Mouse (Mus musculus) CH12.LX (cell line): Measurements from ENCODE around the gene Dlgap1. TPM values are rescaled to one million over a fixed set of nuclear protein-coding genes. Genes with fewer than 3 reads are reported as not detected.

Source experiments
- DNase-seq: peaks from one replicate; pipeline ENCODE4 v3.0.0-alpha.2; 2013; ENCODE audit errors: extremely low read depth
- H3K27ac ChIP-seq: 2 replicates; pipeline ENCODE4 v1.5.1; 2012; ENCODE audit warnings: low read depth, mild to moderate bottlenecking, control low read depth, moderate library complexity; ENCODE audit not compliant: insufficient read depth
- H3K27me3 ChIP-seq: replicated peaks from 2 replicates; pipeline ENCODE3; 2012; ENCODE audit warnings: inconsistent platforms
- H3K36me3 ChIP-seq, 2 experiments: replicated peaks in 1 of 2; 2 replicates each; pipeline versions ENCODE3 to v1.6.1; 2012; ENCODE audit warnings: inconsistent platforms in 1 of 2, low read length in 1 of 2, mild to moderate bottlenecking in 1 of 2, mixed read lengths in 1 of 2, moderate library complexity in 1 of 2; ENCODE audit not compliant: control insufficient read depth in 1 of 2, insufficient read depth in 1 of 2
- H3K4me1 ChIP-seq, 2 experiments: 2 replicates each; pipeline ENCODE4 v1.6.1; 2012; ENCODE audit warnings: inconsistent platforms in 1 of 2, moderate library complexity in 1 of 2; ENCODE audit not compliant: insufficient read depth in 2 of 2, control insufficient read depth in 1 of 2
- H3K4me2 ChIP-seq: 2 replicates; pipeline ENCODE4 v1.6.1; 2012; ENCODE audit warnings: low read depth, mild to moderate bottlenecking, control low read depth; ENCODE audit not compliant: poor library complexity, insufficient read depth, severe bottlenecking
- H3K4me3 ChIP-seq, 3 experiments: fragments of 150-350 bp in 1 of 3; sonication (generic) in 1 of 3; replicated peaks in 1 of 3; 2 replicates each; pipeline versions ENCODE3 to v1.5.1; 2011 to 2012; ENCODE audit warnings: low read depth in 2 of 3, low read length in 2 of 3, mild to moderate bottlenecking in 2 of 3, moderate library complexity in 2 of 3, control low read depth in 1 of 3, improper control_type of control experiment in 1 of 3, inconsistent platforms in 1 of 3, mixed read lengths in 1 of 3; ENCODE audit not compliant: poor library complexity in 1 of 3
- H3K79me2 ChIP-seq: replicated peaks from 2 replicates; pipeline ENCODE4 v1.6.1; 2012; ENCODE audit warnings: mild to moderate bottlenecking, moderate library complexity; ENCODE audit not compliant: control insufficient read depth, poor library complexity, insufficient read depth, severe bottlenecking; ENCODE audit errors: extremely low read depth
- H3K9ac ChIP-seq: 2 replicates; pipeline ENCODE4 v1.6.1; 2012; ENCODE audit warnings: low read depth, mild to moderate bottlenecking, control low read depth, moderate library complexity; ENCODE audit not compliant: insufficient read depth
- H3K9me3 ChIP-seq: replicated peaks from 2 replicates; pipeline ENCODE3; 2012; ENCODE audit warnings: low read length, inconsistent platforms, mixed read lengths
- CTCF ChIP-seq, 2 experiments: IDR thresholded peaks in 1 of 2; conservative IDR thresholded peaks in 1 of 2; 2 replicates each; pipeline ENCODE4 v1.5.1; 2011 to 2012; ENCODE audit warnings: low read depth in 2 of 2, low read length in 2 of 2, improper control_type of control experiment in 1 of 2, inconsistent platforms in 1 of 2, mild to moderate bottlenecking in 1 of 2, moderate library complexity in 1 of 2
- ETS1 ChIP-seq: conservative IDR thresholded peaks from 2 replicates; pipeline ENCODE4 v1.6.1; 2012; ENCODE audit warnings: low read depth, mild to moderate bottlenecking, inconsistent platforms, low read length, improper control_type of control experiment, moderate library complexity
- IRF4 ChIP-seq: IDR thresholded peaks from 2 replicates; pipeline ENCODE4 v1.6.1; 2014; ENCODE audit warnings: low read depth, mild to moderate bottlenecking, inconsistent platforms, low read length, improper control_type of control experiment
- JUN ChIP-seq: IDR thresholded peaks from 2 replicates; pipeline ENCODE4 v1.6.1; 2011; ENCODE audit warnings: low read depth, mild to moderate bottlenecking, low read length, improper control_type of control experiment, moderate library complexity; ENCODE audit not compliant: insufficient read depth
- JUND ChIP-seq: conservative IDR thresholded peaks from 2 replicates; pipeline ENCODE4 v1.6.1; 2011; ENCODE audit warnings: low read depth, low read length, improper control_type of control experiment
- MAZ ChIP-seq: IDR thresholded peaks from 2 replicates; pipeline ENCODE4 v1.6.1; 2012; ENCODE audit warnings: low read depth, mild to moderate bottlenecking, inconsistent platforms, low read length, improper control_type of control experiment, moderate library complexity
- MYC ChIP-seq: IDR thresholded peaks from 2 replicates; pipeline ENCODE4 v1.6.1; 2011; ENCODE audit warnings: low read depth, mild to moderate bottlenecking, improper control_type of control experiment, low read length
- NRF1 ChIP-seq: IDR thresholded peaks from 2 replicates; pipeline ENCODE4 v1.6.1; 2014; ENCODE audit warnings: low read depth, mild to moderate bottlenecking, inconsistent platforms, low read length, improper control_type of control experiment, moderate library complexity
- PAX5 ChIP-seq: IDR thresholded peaks from 2 replicates; pipeline ENCODE4 v1.6.1; 2012; ENCODE audit warnings: low read length, inconsistent platforms, mixed read lengths
- POLR2A ChIP-seq: IDR thresholded peaks from 2 replicates; pipeline ENCODE4 v1.6.1; 2011; ENCODE audit warnings: low read depth, mild to moderate bottlenecking, improper control_type of control experiment, low read length
- POLR2AphosphoS2 ChIP-seq: IDR thresholded peaks from 2 replicates; pipeline ENCODE4 v1.6.1; 2011; ENCODE audit warnings: low read depth, low read length, improper control_type of control experiment
- RCOR1 ChIP-seq: conservative IDR thresholded peaks from 2 replicates; pipeline ENCODE4 v1.6.1; 2012; ENCODE audit warnings: low read depth, mild to moderate bottlenecking, inconsistent platforms, low read length, improper control_type of control experiment
- SIN3A ChIP-seq: IDR thresholded peaks from 2 replicates; pipeline ENCODE4 v1.6.1; 2012; ENCODE audit warnings: low read length, improper control_type of control experiment, inconsistent platforms
- SMC3 ChIP-seq: IDR thresholded peaks from 2 replicates; pipeline ENCODE4 v1.6.1; 2011; ENCODE audit warnings: low read depth, low read length, improper control_type of control experiment
- TCF12 ChIP-seq: IDR thresholded peaks from 2 replicates; pipeline ENCODE4 v1.6.1; 2014; ENCODE audit warnings: low read depth, mild to moderate bottlenecking, inconsistent platforms, low read length, improper control_type of control experiment
- ZMIZ1 ChIP-seq: IDR thresholded peaks from 2 replicates; pipeline ENCODE4 v1.6.1; 2012; ENCODE audit warnings: low read depth, mild to moderate bottlenecking, inconsistent platforms, low read length, improper control_type of control experiment
- dilution Hi-C: fragments of 300-500 bp; cut with MboI; formaldehyde crosslinking; loops from 2 replicates; pipeline ENCODE4 v1.14.3; 2020; ENCODE audit warnings: low sequenced_read_pairs; ENCODE audit not compliant: extremely low pct_unique_long_range_greater_than_20kb, extremely low pct_ligation_motif_present
- in situ Hi-C: fragments of 300-500 bp; cut with MboI; formaldehyde crosslinking; loops from 3 replicates; pipeline ENCODE4 v1.14.3; 2019; ENCODE audit warnings: low sequenced_read_pairs, low pct_ligation_motif_present, low pct_unique_long_range_greater_than_20kb, mixed read lengths
- polyA plus RNA-seq: library from polyadenylated mRNA; unstranded; fragments of >175 nt; gene quantifications from 2 replicates; pipeline ENCODE4 v1.2.1, GENCODE M21; 2012; ENCODE audit warnings: low read depth; ENCODE audit not compliant: insufficient read length
- total RNA-seq, 2 experiments: library from RNA; depleted of rRNA; stranded (reverse); fragments of 300-350 nt in 1 of 2; fragments of >200 nt in 1 of 2; gene quantifications; 2 replicates each; pipeline ENCODE4 v1.2.3; 2012 to 2014

Dlgap1 gene
- total and polyA plus RNA-seq, 3 experiments = 0.51 to 2.7 (median 1.2) TPM

DNA sequence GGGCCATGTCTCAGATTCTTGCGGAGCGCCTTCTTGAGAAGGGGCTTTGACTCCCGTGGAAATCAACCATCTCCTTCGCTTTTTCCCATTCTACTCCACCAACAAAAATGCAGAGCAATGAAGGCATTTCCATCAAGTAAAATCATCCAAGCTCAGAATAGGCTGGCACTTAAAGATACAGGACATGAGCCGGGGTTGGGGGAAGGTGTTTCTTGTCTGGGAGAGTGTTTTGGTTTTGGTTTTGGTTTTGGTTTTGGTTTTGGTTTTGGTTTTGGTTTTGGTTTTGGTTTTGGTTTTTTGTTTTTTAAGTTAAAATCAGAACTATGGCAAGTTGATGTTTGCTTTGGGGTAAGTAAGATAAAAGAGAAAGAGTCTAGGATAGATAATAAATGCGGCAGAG lies 466.7 kb downstream of the Dlgap1 start:
- H3K4me2 ChIP-seq = peak overlapping the region; percentile 74
- no peaks in the 10 kb centered on the region for H3K36me3 ChIP-seq
- no peaks in the 10 kb centered on the region for H3K9me3 ChIP-seq
- H3K4me3 ChIP-seq = peak overlapping the region in 2 of 3 experiments; percentile 36 to 66
- no peak overlapping the region for H3K27ac ChIP-seq
- in situ Hi-C loops = no loop called here
- no peaks in the 10 kb centered on the region for H3K27me3 ChIP-seq
- TF ChIP-seq SMC3 (no peak), PAX5 (no peak), IRF4 (peak; percentile 63), ETS1 (peak; percentile 97), RCOR1 (no peak)
- TF ChIP-seq, all 38 proteins: peak for 2
- Histone ChIP-seq H3K9ac (peak overlapping the region; percentile 53; the same call in 1 of the 2 replicates), H3K4me1 (peaks cover 5 to 9% of the 10 kb centered on the region in 2 experiments; a peak in 3 of 4 replicates), H3K79me2 (no peaks in the 10 kb centered on the region)
- dilution Hi-C loops = no loop called here
- no peak for DNase-seq

DNA sequence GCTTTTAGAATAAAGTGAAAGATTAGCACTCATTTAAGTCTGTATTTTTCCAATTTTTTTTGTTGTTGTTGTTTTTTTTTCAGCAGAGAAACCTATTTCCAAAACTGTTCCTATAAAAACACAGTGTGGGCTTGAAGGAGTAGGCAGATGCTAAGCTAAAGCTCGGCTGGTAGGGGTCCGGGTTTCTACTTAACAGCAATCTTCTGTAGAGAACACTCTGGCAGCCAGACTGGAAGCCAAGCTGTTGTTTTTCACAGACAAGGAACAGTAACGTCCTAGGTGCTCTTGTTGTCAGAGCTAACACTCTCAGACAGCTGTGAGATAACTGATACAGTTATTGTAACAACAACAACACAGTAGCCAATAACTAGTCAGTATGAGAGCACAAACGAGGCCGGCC lies 468.4 kb downstream of the Dlgap1 start:
- Histone ChIP-seq H3K4me2 (no peak overlapping the region), H3K79me2 (no peaks in the 10 kb centered on the region), H3K9me3 (no peaks in the 10 kb centered on the region), H3K9ac (no peak overlapping the region), H3K27me3 (no peaks in the 10 kb centered on the region), H3K27ac (no peak overlapping the region), H3K4me3 (no peak overlapping the region), H3K4me1 (peaks cover 5 to 9% of the 10 kb centered on the region in 2 experiments; a peak in 3 of 4 replicates), H3K36me3 (no peaks in the 10 kb centered on the region)
- TF ChIP-seq JUN (no peak), ZMIZ1 (no peak), TCF12 (no peak), CTCF (conservative IDR thresholded peaks at IDR 0.05 in 1 of 2, IDR thresholded peaks at IDR 0.05 in 1 of 2; ENCODE audit: low read depth in 2 of 2, low read length in 2 of 2) (no peak), RCOR1 (no peak)
- DNase-seq = no peak
- in situ Hi-C loops (no loop called here), dilution Hi-C loops (no loop called here)

DNA sequence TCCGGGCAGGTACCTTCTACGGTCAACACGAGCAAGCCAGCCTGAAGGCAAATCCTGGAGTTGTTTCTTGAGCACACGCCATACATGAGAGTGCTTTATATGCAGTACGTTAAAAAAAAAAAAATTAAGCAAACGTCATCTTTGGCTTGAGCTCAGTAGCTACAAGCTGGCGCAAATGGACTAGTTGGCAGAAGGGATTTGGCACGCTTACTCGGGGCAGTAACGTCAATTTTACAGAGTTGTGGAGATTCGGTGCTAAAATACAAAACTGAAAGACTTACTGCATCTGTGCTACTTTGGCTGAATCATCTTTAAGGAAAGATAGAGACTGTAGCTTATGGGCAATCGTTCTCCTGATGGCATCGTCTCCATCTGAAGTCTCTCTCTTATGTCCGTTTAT lies 474.1 kb downstream of the Dlgap1 start:
- in situ Hi-C loops (no loop called here), dilution Hi-C loops (no loop called here)
- Histone ChIP-seq H3K27me3 (no peaks in the 10 kb centered on the region), H3K27ac (no peak overlapping the region), H3K4me3 (no peak overlapping the region), H3K9me3 (no peaks in the 10 kb centered on the region), H3K79me2 (no peaks in the 10 kb centered on the region), H3K9ac (no peak overlapping the region), H3K4me1 (peaks cover 0 to 3% of the 10 kb centered on the region in 2 experiments; a peak in 2 of 4 replicates), H3K4me2 (no peak overlapping the region), H3K36me3 (no peaks in the 10 kb centered on the region)
- TF ChIP-seq POLR2AphosphoS2 (no peak), JUND (no peak), JUN (no peak), MYC (no peak), NRF1 (no peak), MAZ (no peak), POLR2A (no peak), SIN3A (no peak), ETS1 (no peak), IRF4 (no peak)
- DNase-seq = no peak
